Mouse (Mus musculus) CH12.LX (cell line): Measurements from ENCODE around the gene 2610042L04Rik.
"Not testable (repeated sequence)": the region's sequence is repeated elsewhere in the genome, so short reads cannot be mapped to it uniquely, and the experiment has no call there.

Experiments
- CTCF ChIP-seq, 2 experiments: IDR thresholded peaks in 1 of 2; conservative IDR thresholded peaks in 1 of 2; 2 replicates each; pipeline ENCODE4 v1.5.1; 2011 to 2012; ENCODE audit warnings: low read depth in 2 of 2, low read length in 2 of 2, improper control_type of control experiment in 1 of 2, inconsistent platforms in 1 of 2, mild to moderate bottlenecking in 1 of 2, moderate library complexity in 1 of 2
- KAT2A ChIP-seq: IDR thresholded peaks from 2 replicates; pipeline ENCODE4 v1.6.1; 2012; ENCODE audit warnings: low read length, improper control_type of control experiment, inconsistent platforms; ENCODE audit not compliant: insufficient replicate concordance
- MAFK ChIP-seq: IDR thresholded peaks from 2 replicates; pipeline ENCODE4 v1.6.1; 2011; ENCODE audit warnings: low read length, improper control_type of control experiment; ENCODE audit not compliant: insufficient replicate concordance
- MAZ ChIP-seq: IDR thresholded peaks from 2 replicates; pipeline ENCODE4 v1.6.1; 2012; ENCODE audit warnings: low read depth, mild to moderate bottlenecking, inconsistent platforms, low read length, improper control_type of control experiment, moderate library complexity
- POLR2A ChIP-seq: IDR thresholded peaks from 2 replicates; pipeline ENCODE4 v1.6.1; 2011; ENCODE audit warnings: low read depth, mild to moderate bottlenecking, improper control_type of control experiment, low read length
- TCF12 ChIP-seq: IDR thresholded peaks from 2 replicates; pipeline ENCODE4 v1.6.1; 2014; ENCODE audit warnings: low read depth, mild to moderate bottlenecking, inconsistent platforms, low read length, improper control_type of control experiment
- UBTF ChIP-seq: IDR thresholded peaks from 2 replicates; pipeline ENCODE4 v1.6.1; 2012; ENCODE audit warnings: low read depth, mild to moderate bottlenecking, inconsistent platforms, low read length, improper control_type of control experiment, moderate library complexity
- ZNF384 ChIP-seq: IDR thresholded peaks from 2 replicates; pipeline ENCODE4 v1.6.1; 2012; ENCODE audit warnings: low read depth, low read length, improper control_type of control experiment, inconsistent platforms

DNA sequence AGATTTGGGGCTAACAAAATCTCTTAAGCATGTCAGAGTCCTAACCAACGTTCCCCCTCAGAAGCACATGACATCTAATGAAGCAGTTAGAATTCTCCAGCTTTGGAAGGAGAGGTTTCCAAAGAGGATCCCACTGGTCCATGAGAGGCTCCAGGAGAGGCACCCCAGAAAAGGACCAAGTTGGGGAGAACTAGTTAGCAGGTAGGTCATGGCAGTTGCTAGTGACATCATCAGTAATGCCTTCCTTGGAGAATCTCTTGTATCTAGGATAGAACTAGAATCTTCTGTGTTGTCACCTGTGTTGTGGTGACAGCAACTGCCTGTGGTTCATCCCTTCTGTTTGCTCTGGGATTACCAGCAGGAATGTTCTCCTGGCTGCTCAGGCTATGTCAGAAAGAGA is 17.6 kb upstream of the 2610042L04Rik start, which contains the start of gene Gm3149:
- not testable (repeated sequence) for TF ChIP-seq KAT2A; ZNF384; UBTF; CTCF (conservative IDR thresholded peaks at IDR 0.05 in 1 of 2, IDR thresholded peaks at IDR 0.05 in 1 of 2; ENCODE audit: low read depth in 2 of 2, low read length in 2 of 2); MAZ; MAFK; POLR2A; TCF12
